Mouse (Mus musculus): ENCODE measurements at regions not wholly inside any gene's neighbourhood (a gene's known extent, or its start where the extent isn't known, plus 50 kb on each side); places are given as distances from the start of the nearest gene placed in this dataset.

DNA sequence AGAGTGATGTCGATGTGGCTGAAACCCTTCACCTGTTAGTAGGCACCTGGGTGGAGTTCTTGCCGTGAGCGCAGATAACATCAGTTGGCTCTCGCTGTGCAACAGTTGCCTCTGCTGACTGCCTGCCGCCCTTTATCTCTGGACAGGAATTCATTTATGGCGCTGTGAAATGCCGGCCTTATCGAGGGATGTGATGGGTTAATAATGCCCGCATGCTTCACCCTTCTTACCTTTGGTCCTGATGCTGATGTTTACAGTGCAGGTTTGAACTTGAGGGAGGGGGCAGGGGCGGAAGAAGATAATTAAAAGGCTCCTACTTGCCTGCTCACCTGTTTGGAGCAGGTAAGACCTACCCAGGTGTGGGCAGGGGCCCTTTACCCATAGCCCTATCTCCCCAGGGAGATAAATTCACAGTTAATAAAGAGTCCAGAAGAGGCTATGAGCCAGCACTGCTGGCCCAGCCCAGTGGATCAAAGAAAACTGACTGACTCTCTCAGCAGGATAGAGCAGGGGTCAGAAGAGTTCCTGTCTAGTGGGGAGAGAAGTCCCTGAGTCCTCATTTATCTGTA lies 509.4 kb downstream of the Med13l start:
- TF ChIP-seq NRF1 (IDR thresholded peaks at IDR 0.05; ENCODE audit: insufficient read depth, low read depth, low read length, poor library complexity, severe bottlenecking) (no peak), CTCF (IDR thresholded peaks at IDR 0.05 in 2 of 3, conservative IDR thresholded peaks at IDR 0.05 in 1 of 3; ENCODE audit: control insufficient read depth in 1 of 3, insufficient read depth in 1 of 3, low read depth in 2 of 3, low read length in 3 of 3, poor library complexity in 1 of 3, severe bottlenecking in 1 of 3) (no peak), POLR2AphosphoS2 (IDR thresholded peaks at IDR 0.05; ENCODE audit: low read length) (no peak), POLR2A (IDR thresholded peaks at IDR 0.05; ENCODE audit: control insufficient read depth in 1 of 2, insufficient read depth in 1 of 2, low read depth in 1 of 2, low read length in 2 of 2, poor library complexity in 1 of 2) (no peak), NELFE (IDR thresholded peaks at IDR 0.05; ENCODE audit: low read depth, low read length) (no peak), RCOR1 (IDR thresholded peaks at IDR 0.05; ENCODE audit: low read depth, low read length) (no peak), HCFC1 (IDR thresholded peaks at IDR 0.05; ENCODE audit: low read depth, low read length) (no peak), CHD1 (IDR thresholded peaks at IDR 0.05; ENCODE audit: low read depth, low read length) (no peak)
